Mouse (Mus musculus) gastrocnemius, adult 18-20 months (tissue): ENCODE data around the gene Rasgrp2. TPM values are rescaled to one million over a fixed set of nuclear protein-coding genes. Genes with fewer than 3 reads are reported as not detected.

Experiments
- DNase-seq: peaks from one replicate; pipeline ENCODE4 v3.0.0; 2021; ENCODE audit warnings: low spot score
- total RNA-seq, 2 experiments: library from RNA; stranded (reverse); gene quantifications; 2 replicates each; pipeline ENCODE4 v1.2.3; 2021

Rasgrp2 gene
- total RNA-seq, 2 experiments from 2014 or later = 8.3 to 18.2 TPM

GRCm38 (mm10) chr19:6427653-6428434, 28.7 kb downstream of the Rasgrp2 start:
- no peak for DNase-seq

- DNase-seq = no peak
Observed at GRCm38 (mm10) chr19:6428501-6429200, 29.5 kb downstream of the Rasgrp2 start.

GRCm38 (mm10) chr19:6443016-6443415, 43.9 kb downstream of the Rasgrp2 start:
- DNase-seq = no peak

GRCm38 (mm10) chr19:6445761-6446423, 46.8 kb downstream of the Rasgrp2 start:
- no peak for DNase-seq

GRCm38 (mm10) chr19:6446736-6447437, 47.7 kb downstream of the Rasgrp2 start:
- DNase-seq = no peak

GRCm38 (mm10) chr19:6448752-6449151, 49.6 kb downstream of the Rasgrp2 start:
- DNase-seq = no peak

- no peak for DNase-seq
Observed at GRCm38 (mm10) chr19:6449841-6450240, 50.7 kb downstream of the Rasgrp2 start.

- DNase-seq = peak; percentile 89
Observed at GRCm38 (mm10) chr19:6452030-6452494, 52.9 kb downstream of the Rasgrp2 start.

GRCm38 (mm10) chr19:6452672-6453310, 53.7 kb downstream of the Rasgrp2 start:
- no peak for DNase-seq

- peak; percentile 52 for DNase-seq
Observed at GRCm38 (mm10) chr19:6453349-6453748, 54.2 kb downstream of the Rasgrp2 start.

GRCm38 (mm10) chr19:6454041-6454720, 55.0 kb downstream of the Rasgrp2 start:
- no peak for DNase-seq

GRCm38 (mm10) chr19:6459504-6459903, 60.4 kb downstream of the Rasgrp2 start:
- DNase-seq = no peak

- DNase-seq = no peak
Observed at GRCm38 (mm10) chr19:6462841-6463240, 63.7 kb downstream of the Rasgrp2 start.

- DNase-seq = no peak
Observed at GRCm38 (mm10) chr19:6464306-6465071, 65.3 kb downstream of the Rasgrp2 start.

Other genes starting within 250 kb of the Rasgrp2 start
- not detected for gene Majin, start 215.0 kb upstream of the Rasgrp2 start, total RNA-seq
- not detected for gene Gpha2, start 173.0 kb upstream of the Rasgrp2 start, total RNA-seq
- 10 to 100 TPM; 34.9 to 38.2 TPM for gene Ppp2r5b, start 163.5 kb upstream of the Rasgrp2 start, total RNA-seq
- gene Atg2a, start 157.7 kb upstream of the Rasgrp2 start, total RNA-seq = 10 to 100 TPM; 16.7 to 20.0 TPM
- 10 to 100 TPM; 30.2 to 40.3 TPM for gene Ehd1, start 122.6 kb upstream of the Rasgrp2 start, total RNA-seq
- 1 to 10 TPM; 6.4 to 8.8 TPM for gene Cdc42bpg, start 92.9 kb upstream of the Rasgrp2 start, total RNA-seq
- gene Men1, start 64.4 kb upstream of the Rasgrp2 start, total RNA-seq = 1 to 10 TPM; 6.2 to 6.9 TPM
- 1 to 10 TPM; 7.4 to 8.3 TPM for gene Map4k2, start 58.2 kb upstream of the Rasgrp2 start, total RNA-seq
- 10 to 100 TPM; 76.2 to 89.8 TPM for gene Sf1, start 35.6 kb upstream of the Rasgrp2 start, total RNA-seq
- gene Pygm, start 14.9 kb upstream of the Rasgrp2 start, total RNA-seq = 1,000 to 10,000 TPM; 7,185 to 8,344 TPM
- 1 to 10 TPM; 1.1 to 1.3 TPM for gene Nrxn2, start 19.4 kb downstream of the Rasgrp2 start, total RNA-seq
- under 1 TPM in 1 of 2 experiments, not detected in 1; 0.11 TPM for gene Slc22a12, start 143.7 kb downstream of the Rasgrp2 start, total RNA-seq